Mouse (Mus musculus): ENCODE measurements around the gene Nos1ap.

DNA sequence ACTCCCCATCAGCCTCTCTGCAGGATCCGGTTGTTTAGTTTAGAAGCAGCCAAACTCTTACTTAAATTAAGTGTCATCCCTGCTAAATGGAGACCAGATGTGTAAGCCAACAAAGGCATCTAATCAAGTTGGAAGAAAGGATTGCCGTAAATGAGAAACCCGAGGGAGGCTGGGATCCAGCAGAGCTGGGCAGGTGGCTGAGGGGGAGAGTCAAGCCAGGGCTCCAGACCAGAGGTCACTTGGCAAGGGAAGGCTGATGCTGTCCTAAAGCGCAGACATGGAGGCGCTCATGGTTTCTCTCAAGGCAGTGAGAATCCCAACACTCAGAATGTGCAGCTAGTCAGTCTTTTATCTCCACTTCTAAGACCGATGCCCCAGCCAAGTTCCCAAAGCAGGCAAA, 89.8 kb downstream of the Nos1ap start:
- TF ChIP-seq CTCF (IDR thresholded peaks at IDR 0.05; ENCODE audit: low read depth) = no peak
- no peak for TF ChIP-seq EP300 (optimal IDR thresholded peaks at IDR 0.05)
